Comparison of ENCODE assay signal across 13 mouse cellular contexts in the genomic region with DNA sequence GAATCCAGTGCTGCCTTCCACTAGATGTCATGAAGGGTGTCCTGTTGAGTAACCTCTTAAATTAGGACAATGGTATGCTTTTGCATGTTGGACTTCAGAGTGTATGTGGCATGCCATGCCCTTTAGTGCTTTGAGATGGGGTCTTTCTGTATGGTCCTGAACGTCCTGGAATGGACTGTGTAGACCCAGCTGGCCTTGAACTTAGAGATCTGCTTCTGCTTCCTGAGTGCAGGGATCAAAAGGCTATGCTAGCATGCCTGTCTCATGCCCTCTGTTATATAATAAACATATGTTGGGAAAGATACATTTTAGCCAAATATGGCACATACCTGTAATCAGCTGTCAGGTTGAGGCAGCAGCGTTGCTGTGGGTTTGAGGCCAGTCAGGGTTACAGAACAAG. TPM values are rescaled to one million over a fixed set of nuclear protein-coding genes. Genes with fewer than 3 reads are reported as not detected.
DNase-seq lines count a peak whose midpoint lies in the region; ATAC-seq and TF ChIP-seq lines count a peak whose summit lies in the region.
"Had no signal": no experiment of that assay in that cellular context is flagged by ENCODE, and none has a peak within 500 bp of the region (broad histone marks: within the 10 kb centered on the region; RNA-seq: fewer than 3 reads in every experiment).

No protein-coding gene starts in this region.

- H3K36me3 ChIP-seq in forebrain, embryonic 13.5 days (ENCODE audit: poor library complexity, severe bottlenecking) = peaks cover 18% of the 10 kb centered on the region; the same call in 1 of the 2 replicates
- H3K36me3 ChIP-seq in forebrain, embryonic 10.5 days (replicated peaks) = peaks cover 37% of the 10 kb centered on the region
- peaks cover 33% of the 10 kb centered on the region for H3K36me3 ChIP-seq in hindbrain, embryonic 10.5 days
- no peaks in the 10 kb centered on the region for H3K36me3 ChIP-seq in hindbrain, embryonic 11.5 days (ENCODE audit: control insufficient read depth, insufficient read depth, low read length)
- H3K36me3 ChIP-seq in megakaryocyte, embryonic 14.5 days (replicated peaks; ENCODE audit: low read length) = peaks cover 53% of the 10 kb centered on the region
- H3K36me3 ChIP-seq in myocyte (ENCODE audit: control insufficient read depth, insufficient read depth) = no peaks in the 10 kb centered on the region

- no peaks in the 10 kb centered on the region for H3K9me3 ChIP-seq in forebrain, embryonic 13.5 days (replicated peaks)
- H3K9me3 ChIP-seq in forebrain, embryonic 10.5 days = no peaks in the 10 kb centered on the region
- 0 out of 2 replicates have a peak, but pooled peaks cover 7% of the 10 kb centered on the region for H3K9me3 ChIP-seq in hindbrain, embryonic 10.5 days
- no peaks in the 10 kb centered on the region for H3K9me3 ChIP-seq in hindbrain, embryonic 11.5 days (ENCODE audit: control insufficient read depth, low read length)
- H3K9me3 ChIP-seq in megakaryocyte, embryonic 14.5 days = no peaks in the 10 kb centered on the region

- no peaks in the 10 kb centered on the region for H3K27me3 ChIP-seq in forebrain, embryonic 13.5 days
- H3K27me3 ChIP-seq in forebrain, embryonic 10.5 days (ENCODE audit: poor library complexity, severe bottlenecking) = no peaks in the 10 kb centered on the region
- H3K27me3 ChIP-seq in hindbrain, embryonic 10.5 days (ENCODE audit: insufficient read depth, poor library complexity, severe bottlenecking) = no peaks in the 10 kb centered on the region
- H3K27me3 ChIP-seq in hindbrain, embryonic 11.5 days (ENCODE audit: control insufficient read depth, insufficient read depth, low read length) = no peaks in the 10 kb centered on the region
- no peaks in the 10 kb centered on the region for H3K27me3 ChIP-seq in megakaryocyte, embryonic 14.5 days (replicated peaks)
- H3K27me3 ChIP-seq in myocyte (ENCODE audit: control insufficient read depth, insufficient read depth, insufficient read length) = no peaks in the 10 kb centered on the region

- peaks cover 41% of the 10 kb centered on the region for H3K4me1 ChIP-seq in forebrain, embryonic 13.5 days
- H3K4me1 ChIP-seq in forebrain, embryonic 10.5 days = peaks cover 44% of the 10 kb centered on the region
- H3K4me1 ChIP-seq in hindbrain, embryonic 10.5 days (replicated peaks) = peaks cover 40% of the 10 kb centered on the region
- H3K4me1 ChIP-seq in hindbrain, embryonic 11.5 days (replicated peaks; ENCODE audit: control insufficient read depth, insufficient read depth, low read length) = peaks cover 4% of the 10 kb centered on the region; the same call in 1 of the 2 replicates
- H3K4me1 ChIP-seq in megakaryocyte, embryonic 14.5 days = peaks cover 69% of the 10 kb centered on the region

- no peak for DNase-seq in forebrain, embryonic 10.5 days (ENCODE audit: extremely low spot score, low spot score)
- DNase-seq in hindbrain, embryonic 10.5 days (ENCODE audit: low spot score) = no peak
- DNase-seq in hindbrain, embryonic 11.5 days (ENCODE audit: low spot score) = no peak
- no peak for DNase-seq in embryo, embryonic 9.5 days (ENCODE audit: extremely low spot score)
- DNase-seq: cerebellum, adult 9-11 months; kidney, postnatal 10 days; layer of hippocampus, postnatal 36 days; lung, postnatal 4 days; spleen, adult 18-20 months had no signal

- no peak overlapping the region for H3K27ac ChIP-seq in forebrain, embryonic 13.5 days
- H3K27ac ChIP-seq in forebrain, embryonic 10.5 days = no peak overlapping the region
- no peak overlapping the region for H3K27ac ChIP-seq in hindbrain, embryonic 10.5 days
- no peak overlapping the region for H3K27ac ChIP-seq in hindbrain, embryonic 11.5 days (ENCODE audit: low read depth, low read length)

- TF ChIP-seq POLR2A in myocyte (IDR thresholded peaks at IDR 0.05; ENCODE audit: insufficient read length, low read depth) = no peak

- WGBS in forebrain, embryonic 13.5 days = 80% methylated on average over 2 of the region's 2 CpGs
- 72% methylated on average over 2 of the region's 2 CpGs for WGBS in forebrain, embryonic 10.5 days
- WGBS in hindbrain, embryonic 10.5 days = 83% methylated on average over 2 of the region's 2 CpGs
- WGBS in hindbrain, embryonic 11.5 days = 94% methylated on average over 2 of the region's 2 CpGs

- H3K4me3 ChIP-seq in forebrain, embryonic 13.5 days = no peak overlapping the region
- no peak overlapping the region for H3K4me3 ChIP-seq in forebrain, embryonic 10.5 days
- 0 out of 2 replicates have a peak overlapping the region, but pooled peaks have one; percentile 11 for H3K4me3 ChIP-seq in hindbrain, embryonic 10.5 days
- H3K4me3 ChIP-seq in hindbrain, embryonic 11.5 days (ENCODE audit: low read depth, low read length) = no peak overlapping the region
- H3K4me3 ChIP-seq in megakaryocyte, embryonic 14.5 days (replicated peaks) = peak overlapping the region; percentile 48
- no peak overlapping the region for H3K4me3 ChIP-seq in myocyte

- no peak overlapping the region for H3ac ChIP-seq in myocyte (ENCODE audit: control insufficient read depth, insufficient read length)

- no peak for ATAC-seq in forebrain, embryonic 13.5 days
- no peak for ATAC-seq in hindbrain, embryonic 11.5 days (ENCODE audit: low FRiP score)
- ATAC-seq in megakaryocyte, adult 5-6 weeks (ENCODE audit: poor library complexity, severe bottlenecking) = no peak

- H3K79me2 ChIP-seq in myocyte (ENCODE audit: control insufficient read depth, insufficient read depth) = peaks cover 78% of the 10 kb centered on the region

- H3K4me2 ChIP-seq in forebrain, embryonic 13.5 days = peak overlapping the region; percentile 22; the same call in 1 of the 2 replicates
- H3K4me2 ChIP-seq in hindbrain, embryonic 11.5 days (replicated peaks; ENCODE audit: low read depth, low read length) = no peak overlapping the region
- peak overlapping the region; percentile 94 for H3K4me2 ChIP-seq in myocyte (ENCODE audit: low read depth)

- H3K9ac ChIP-seq in forebrain, embryonic 13.5 days = no peak overlapping the region
- no peak overlapping the region for H3K9ac ChIP-seq in hindbrain, embryonic 11.5 days (ENCODE audit: low read depth, low read length)

TF ChIP-seq in myocyte, 11 proteins besides CTCF, POLR2A, EP300 and RAD21:
- TF ChIP-seq SRF (IDR thresholded peaks at IDR 0.05; ENCODE audit: control insufficient read depth, insufficient read length, low read depth) (no peak), TCF12 (IDR thresholded peaks at IDR 0.05; ENCODE audit: insufficient read depth, poor library complexity, severe bottlenecking) (no peak), TCF3 (IDR thresholded peaks at IDR 0.05; ENCODE audit: insufficient read length, low read depth) (no peak), POLR2AphosphoS2 (IDR thresholded peaks at IDR 0.05; ENCODE audit: insufficient read length, low read depth) (no peak), MYOG (IDR thresholded peaks at IDR 0.05; ENCODE audit: control insufficient read depth in 1 of 3, insufficient read depth in 1 of 3, insufficient read length in 2 of 3, low read depth in 2 of 3) (no peak), REST (IDR thresholded peaks at IDR 0.05; ENCODE audit: insufficient read depth, insufficient read length) (no peak), MYOD1 (IDR thresholded peaks at IDR 0.05; ENCODE audit: control insufficient read depth in 1 of 3, insufficient read length in 2 of 3, low read depth in 2 of 3) (no peak), E2F4 (IDR thresholded peaks at IDR 0.05; ENCODE audit: insufficient read depth) (no peak), USF1 (IDR thresholded peaks at IDR 0.05; ENCODE audit: low read depth) (no peak), CEBPB (IDR thresholded peaks at IDR 0.05; ENCODE audit: insufficient read depth, poor library complexity, severe bottlenecking) (no peak), MAX (IDR thresholded peaks at IDR 0.05; ENCODE audit: low read depth) (no peak)

RNA-seq across cellular contexts. Expression of gene Zbtb2, which starts 2.6 kb away (rescaled TPM):
- 17.6 and 19.0 TPM in 2 replicates for polyA plus RNA-seq in forebrain, embryonic 13.5 days (2015; fragmentation: Nextera tagmentation; extraction: Ambion mirVana)
- polyA plus RNA-seq in forebrain, embryonic 10.5 days (2016; fragmentation: Nextera tagmentation; extraction: Ambion mirVana) = 19.7 and 21.6 TPM in 2 replicates
- polyA plus RNA-seq in hindbrain, embryonic 10.5 days (2016; fragmentation: Nextera tagmentation; extraction: Ambion mirVana) = 18.1 and 20.1 TPM in 2 replicates
- polyA plus RNA-seq in hindbrain, embryonic 11.5 days (2014; fragmentation: Nextera tagmentation; extraction: Ambion mirVana) = 20.2 and 23.1 TPM in 2 replicates
- 3.1 and 5.1 TPM in 2 replicates for polyA plus RNA-seq in megakaryocyte, embryonic 14.5 days (2012; ENCODE audit: insufficient read depth, low replicate concordance)
- 12.8 and 14.2 TPM in 2 replicates for total RNA-seq in megakaryocyte, adult 5-6 weeks (2015)
- total RNA-seq in megakaryocyte, adult 5-6 weeks (2017) = 10.8 and 12.2 TPM in 2 replicates
- polyA plus RNA-seq in myocyte (2012; fragmentation: generic; extraction: Trizol) = 3.8 TPM

RNA-seq across cellular contexts. Expression of gene Rmnd1, which starts 41.6 kb away (rescaled TPM):
- polyA plus RNA-seq in forebrain, embryonic 13.5 days (2015; fragmentation: Nextera tagmentation; extraction: Ambion mirVana) = 49.8 and 51.4 TPM in 2 replicates
- polyA plus RNA-seq in forebrain, embryonic 10.5 days (2016; fragmentation: Nextera tagmentation; extraction: Ambion mirVana) = 48.5 and 50.1 TPM in 2 replicates
- polyA plus RNA-seq in hindbrain, embryonic 10.5 days (2016; fragmentation: Nextera tagmentation; extraction: Ambion mirVana) = 42.8 and 49.0 TPM in 2 replicates
- polyA plus RNA-seq in hindbrain, embryonic 11.5 days (2014; fragmentation: Nextera tagmentation; extraction: Ambion mirVana) = 49.0 and 51.9 TPM in 2 replicates
- polyA plus RNA-seq in megakaryocyte, embryonic 14.5 days (2012; ENCODE audit: insufficient read depth, low replicate concordance) = 2.3 TPM in 1 of 2 replicates, not detected in the other
- 35.0 and 40.7 TPM in 2 replicates for total RNA-seq in megakaryocyte, adult 5-6 weeks (2015)
- total RNA-seq in megakaryocyte, adult 5-6 weeks (2017) = 21.1 and 29.5 TPM in 2 replicates
- 22.1 TPM for polyA plus RNA-seq in myocyte (2012; fragmentation: generic; extraction: Trizol)

RNA-seq across cellular contexts. Expression of gene Armt1, which starts 41.7 kb away (rescaled TPM):
- polyA plus RNA-seq in forebrain, embryonic 13.5 days (2015; fragmentation: Nextera tagmentation; extraction: Ambion mirVana) = 19.1 and 19.2 TPM in 2 replicates
- polyA plus RNA-seq in forebrain, embryonic 10.5 days (2016; fragmentation: Nextera tagmentation; extraction: Ambion mirVana) = 33.5 and 34.1 TPM in 2 replicates
- polyA plus RNA-seq in hindbrain, embryonic 10.5 days (2016; fragmentation: Nextera tagmentation; extraction: Ambion mirVana) = 27.4 and 31.7 TPM in 2 replicates
- 27.6 and 27.7 TPM in 2 replicates for polyA plus RNA-seq in hindbrain, embryonic 11.5 days (2014; fragmentation: Nextera tagmentation; extraction: Ambion mirVana)
- 5.2 TPM in 1 of 2 replicates, not detected in the other for polyA plus RNA-seq in megakaryocyte, embryonic 14.5 days (2012; ENCODE audit: insufficient read depth, low replicate concordance)
- total RNA-seq in megakaryocyte, adult 5-6 weeks (2015) = 20.8 and 26.4 TPM in 2 replicates
- 24.4 and 27.4 TPM in 2 replicates for total RNA-seq in megakaryocyte, adult 5-6 weeks (2017)
- 16.0 TPM for polyA plus RNA-seq in myocyte (2012; fragmentation: generic; extraction: Trizol)

Comparison
In these comparisons a context has a peak if more than half of its experiments do, and no peak if none do; other contexts are left out.
1. H3K4me3 ChIP-seq: peak in hindbrain, embryonic 10.5 days (single experiment) and megakaryocyte, embryonic 14.5 days (single experiment); none in forebrain, embryonic 13.5 days (single experiment), forebrain, embryonic 10.5 days (single experiment), hindbrain, embryonic 11.5 days (single experiment) and myocyte (single experiment).